Mouse (Mus musculus) lung, postnatal 0 days (tissue): ENCODE results near the gene Sdhc.
A peak's percentile ranks its signal among the peaks of the same experiment; 100 is the strongest.

Source experiments
- CTCF ChIP-seq: IDR thresholded peaks from 2 replicates; pipeline ENCODE4 v1.5.1; 2016; ENCODE audit warnings: antibody characterized with exemption, mild to moderate bottlenecking
- EP300 ChIP-seq: IDR thresholded peaks from 2 replicates; pipeline ENCODE4 v1.6.1; 2016; ENCODE audit warnings: antibody characterized with exemption, mild to moderate bottlenecking, control low read depth

GRCm38 (mm10) chr1:171096110-171096964 lies 54.1 kb downstream of the Sdhc start:
- TF ChIP-seq CTCF (no peak), EP300 (0 out of 2 replicates have a peak, but pooled peaks have one; percentile 13)
